Mouse (Mus musculus): Measurements from ENCODE around the gene Ntpcr.

Ntpcr gene

DNA sequence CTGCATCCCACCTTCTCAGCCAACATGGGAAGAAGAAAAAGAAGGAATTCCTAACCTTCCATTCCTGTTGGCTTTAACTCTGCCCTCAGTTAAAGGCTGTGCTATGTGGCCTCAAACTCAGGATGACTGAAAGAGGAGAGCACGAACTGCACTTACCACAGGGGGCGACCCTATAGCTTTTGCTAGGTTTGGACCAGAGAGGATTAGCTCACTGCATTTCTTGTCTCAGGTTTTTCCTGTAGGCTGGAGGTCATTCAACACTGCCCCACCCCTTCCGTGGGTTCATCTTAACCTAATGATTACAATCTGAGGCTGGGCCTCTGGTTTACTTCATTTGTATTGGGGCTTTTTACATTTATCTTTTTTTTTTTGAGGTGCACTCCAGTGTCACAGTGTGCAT lies 45.3 kb downstream of the Ntpcr start:
- DNase-seq (ENCODE audit: low spot score in 2 of 2) = no peak

DNA sequence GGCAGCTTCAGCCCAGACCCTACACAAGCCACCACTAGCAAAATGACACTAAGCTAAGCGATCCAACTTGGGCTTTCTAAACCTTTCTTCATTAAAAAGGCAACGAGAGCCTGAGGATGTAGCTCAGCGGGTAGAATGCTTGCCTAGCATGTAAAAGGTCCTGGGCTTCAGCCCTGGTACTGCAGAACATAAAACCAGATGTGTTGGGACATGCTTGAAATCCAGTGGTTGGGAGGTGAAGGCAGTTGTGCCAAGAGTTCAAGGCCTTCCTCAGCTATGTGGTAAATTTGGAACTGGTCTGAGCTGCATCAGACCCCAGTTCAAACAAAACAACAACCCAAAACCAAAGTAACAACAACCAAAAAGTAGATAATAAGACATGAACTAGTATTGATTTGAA lies 46.6 kb downstream of the Ntpcr start:
- DNase-seq (ENCODE audit: low spot score in 2 of 2) = no peak

DNA sequence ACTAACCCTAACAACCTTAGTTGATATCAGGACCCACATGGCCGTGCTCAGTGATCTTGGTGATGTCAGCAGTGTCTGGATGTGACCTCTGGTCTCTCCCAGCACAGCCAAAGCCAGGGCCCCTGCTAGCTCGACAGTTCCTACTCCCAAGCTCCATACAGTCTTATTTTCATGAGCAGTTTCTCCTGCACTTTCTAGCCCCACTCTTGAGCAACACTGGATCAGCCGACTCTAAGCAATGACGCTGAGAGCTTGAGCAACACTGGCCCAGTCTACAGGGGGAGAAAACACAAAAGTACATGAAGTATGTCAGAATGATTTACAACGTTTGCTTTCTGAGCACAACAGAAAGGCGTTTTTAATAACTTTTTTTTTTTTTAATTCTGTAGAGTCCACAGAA lies 47.0 kb downstream of the Ntpcr start:
- no peak for DNase-seq (ENCODE audit: low spot score in 2 of 2)

DNA sequence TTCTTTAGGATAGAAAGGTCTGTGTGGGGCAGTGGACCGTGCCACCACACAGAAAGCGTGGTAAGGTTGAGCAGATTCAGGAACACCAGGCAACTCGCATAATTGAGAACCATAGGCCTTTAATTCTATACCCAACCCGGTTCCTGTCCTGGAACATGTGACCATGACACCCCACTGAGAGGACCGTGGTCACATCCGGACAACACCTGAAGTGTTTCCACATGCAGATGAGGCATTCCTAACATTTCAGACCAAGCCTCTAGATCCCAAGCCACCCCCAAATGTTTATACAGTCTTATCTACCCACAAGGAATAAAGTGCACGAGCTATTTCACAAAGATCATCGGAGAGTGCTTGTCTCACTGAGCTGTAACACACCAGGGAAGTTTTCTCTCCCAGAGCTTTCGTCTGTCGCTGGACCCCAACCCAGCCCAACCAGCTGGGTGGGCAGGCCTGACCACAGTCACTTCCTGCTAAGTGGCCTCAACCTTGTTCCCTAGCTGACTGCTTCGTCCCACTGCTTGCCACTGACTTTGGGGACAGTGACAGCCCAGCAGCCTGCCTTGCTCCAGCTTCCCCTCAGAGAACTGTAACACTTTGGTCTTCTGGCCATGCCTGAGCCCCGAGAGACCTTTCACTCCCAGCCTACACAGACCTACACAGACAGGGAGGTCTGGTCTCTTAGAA lies 47.9 kb downstream of the Ntpcr start:
- DNase-seq (ENCODE audit: low spot score in 2 of 2) = no peak

DNA sequence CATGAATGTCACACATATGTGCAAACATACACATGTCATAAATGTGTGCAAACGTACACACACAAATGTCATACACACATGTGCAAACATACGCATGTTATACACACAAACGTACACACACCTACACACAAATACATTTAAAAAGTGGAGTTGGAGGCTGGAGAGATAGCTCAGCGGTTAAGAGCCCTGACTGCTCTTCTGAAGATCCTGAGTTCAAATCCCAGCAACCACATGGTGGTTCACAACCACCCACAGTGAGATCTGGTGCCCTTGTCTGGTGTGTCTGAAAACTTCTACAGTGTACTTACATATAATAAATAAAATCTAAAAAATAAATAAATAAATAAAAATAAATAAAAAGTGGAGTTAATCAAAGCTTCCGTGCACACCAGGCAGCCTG lies 49.2 kb downstream of the Ntpcr start:
- no peak for DNase-seq (ENCODE audit: low spot score in 2 of 2)

DNA sequence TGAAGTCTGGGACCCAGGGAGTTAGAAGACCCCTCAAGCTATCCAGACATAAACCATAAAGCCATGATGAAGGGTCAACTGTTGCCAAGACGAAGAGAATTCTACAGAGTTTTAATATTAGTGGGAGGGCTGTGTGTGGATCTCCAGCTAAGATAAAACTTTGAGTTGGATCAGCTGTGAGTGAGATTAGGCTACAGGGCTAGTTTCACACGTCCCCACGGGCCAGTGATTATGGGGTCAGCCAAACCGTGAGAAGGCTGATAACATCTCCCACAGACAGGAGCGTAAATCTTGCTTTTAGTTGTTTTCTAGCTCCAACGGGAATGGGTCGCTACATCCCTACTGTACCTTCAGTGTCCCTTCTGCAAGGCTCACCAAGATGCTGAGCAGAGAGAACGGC lies 49.9 kb downstream of the Ntpcr start:
- DNase-seq (ENCODE audit: low spot score in 2 of 2) = no peak

DNA sequence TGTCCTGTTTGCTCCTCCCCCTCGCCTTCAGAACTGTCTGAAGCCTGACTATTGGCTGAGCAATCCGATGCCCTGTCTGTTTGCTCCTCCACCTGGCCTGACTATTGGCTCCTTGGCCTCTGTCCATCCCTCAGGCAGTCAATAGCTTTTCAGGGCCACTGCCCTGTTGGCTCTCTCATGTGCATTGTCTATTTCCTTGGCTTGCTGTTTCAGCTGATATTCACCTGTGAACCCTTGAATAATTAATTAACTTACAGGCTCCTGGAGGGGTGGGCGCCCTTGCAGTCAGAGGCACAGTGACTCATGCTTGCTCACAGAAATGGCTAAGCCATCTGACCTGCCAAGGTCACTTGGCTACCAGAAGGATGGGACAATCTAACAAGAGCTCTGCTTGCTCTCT lies 52.4 kb downstream of the Ntpcr start:
- DNase-seq (ENCODE audit: low spot score in 2 of 2) = no peak

DNA sequence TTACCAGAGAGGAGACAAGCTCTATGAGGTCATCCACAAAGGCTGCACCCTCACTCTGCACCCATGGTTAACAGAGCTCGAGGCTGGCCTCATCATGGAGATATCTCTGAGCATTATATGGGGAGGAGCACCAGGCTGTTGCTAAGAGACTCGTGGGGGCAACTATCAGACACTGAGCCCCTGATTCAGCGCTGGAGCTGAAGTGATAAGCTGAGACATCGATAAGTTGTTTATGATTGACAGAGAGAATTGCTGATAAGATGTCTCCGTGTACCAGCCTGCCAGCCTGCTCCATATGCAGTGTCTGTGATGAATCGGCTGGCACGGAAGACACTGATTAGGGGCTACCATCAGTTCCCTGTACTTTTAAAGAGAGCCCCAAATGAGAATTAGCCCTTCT lies 57.1 kb downstream of the Ntpcr start:
- DNase-seq (ENCODE audit: low spot score in 2 of 2) = no peak

DNA sequence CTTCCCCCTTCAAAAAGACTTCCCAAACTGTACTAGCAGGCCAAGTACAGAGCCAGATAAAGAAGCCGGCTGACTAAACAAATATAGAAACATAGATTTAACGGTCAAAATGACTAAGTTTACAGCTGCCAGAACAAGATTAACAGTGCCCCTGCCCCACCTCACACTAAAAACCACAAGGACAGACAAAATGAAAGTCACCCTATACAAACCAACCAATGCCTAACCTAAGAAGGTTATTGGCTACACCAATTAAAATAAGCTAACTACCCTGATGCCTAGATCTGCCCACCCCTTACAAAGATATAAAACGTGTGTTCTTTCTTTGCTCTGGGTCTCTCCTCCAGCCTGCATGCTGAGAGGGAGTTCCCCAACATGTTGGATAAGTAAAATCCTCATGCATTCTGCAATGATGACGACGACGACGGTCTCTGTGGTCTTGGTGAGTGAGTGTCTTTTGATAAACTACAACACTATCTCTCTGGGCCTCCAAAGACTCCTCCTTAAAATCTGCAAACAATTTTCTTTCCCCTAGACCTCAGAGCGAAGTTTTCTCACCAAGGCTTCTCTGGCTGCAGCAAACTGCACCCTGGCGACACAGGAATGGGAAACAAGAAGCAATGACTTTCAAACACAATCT lies 63.2 kb downstream of the Ntpcr start:
- no peak for DNase-seq (ENCODE audit: low spot score in 2 of 2)

DNA sequence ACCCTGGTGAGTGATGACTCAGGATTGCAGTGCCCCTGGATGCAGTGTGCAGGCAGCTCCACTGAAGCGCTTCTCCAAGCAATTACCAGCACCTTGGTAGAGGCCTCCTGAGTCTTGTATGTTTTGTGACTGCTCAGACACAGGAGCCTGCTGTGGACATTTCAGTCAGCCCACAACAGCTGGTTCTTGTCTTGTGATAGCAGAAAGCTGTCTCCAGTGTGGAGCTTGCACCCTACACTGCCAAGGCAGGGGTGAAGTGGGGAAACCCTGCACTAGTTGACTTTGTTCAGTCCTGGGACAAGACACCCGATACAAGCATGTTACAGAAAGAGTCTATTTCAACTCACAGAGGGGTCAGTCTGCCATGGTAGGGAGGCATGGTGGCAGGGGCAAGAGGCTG lies 65.6 kb downstream of the Ntpcr start:
- DNase-seq (ENCODE audit: low spot score in 2 of 2) = no peak

DNA sequence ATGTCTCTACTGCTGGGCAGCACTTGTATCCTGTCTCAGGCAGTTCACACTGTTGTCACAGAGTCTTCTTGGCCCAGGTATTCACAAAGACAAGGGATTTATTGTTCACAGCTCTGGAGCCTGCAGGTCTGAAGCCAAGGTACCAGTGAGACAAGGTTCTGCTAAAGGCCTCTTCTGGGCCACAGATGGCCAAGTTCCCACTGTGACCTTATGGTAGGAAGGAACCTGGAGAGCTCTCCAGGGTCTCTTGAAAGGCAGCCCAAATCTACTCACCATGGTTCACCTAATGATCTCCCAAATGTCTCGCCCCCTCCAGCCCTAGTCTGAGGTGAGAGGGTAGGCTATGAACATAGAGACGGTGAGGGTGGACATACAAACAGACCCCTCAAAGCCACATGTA lies 67.2 kb downstream of the Ntpcr start:
- DNase-seq (ENCODE audit: low spot score in 2 of 2) = no peak

All from right cerebral cortex, postnatal 36 days (tissue).